Mouse (Mus musculus) monocyte, adult 5-6 weeks (primary cell): ENCODE measurements around the gene Klra17. TPM values are rescaled to one million over a fixed set of nuclear protein-coding genes. Genes with fewer than 3 reads are reported as not detected.
A peak's percentile ranks its signal among the peaks of the same experiment; 100 is the strongest.
"Not testable (repeated sequence)": the region's sequence is repeated elsewhere in the genome, so short reads cannot be mapped to it uniquely, and the experiment has no call there.

ENCODE experiments used
- ATAC-seq: fragments of 153-309, 156-312 bp; replicated peaks from 2 replicates; pipeline ENCODE4 v1.8.0; 2017; ENCODE audit warnings: mild to moderate bottlenecking; ENCODE audit not compliant: low TSS enrichment, insufficient number of reproducible peaks, severe bottlenecking, poor library complexity, low FRiP score
- total RNA-seq: library from RNA; stranded (forward); fragments of 200-1000, 200-491, 200-594 nt; gene quantifications from 3 replicates; pipeline ENCODE4 v1.2.3, GENCODE M21; 2017

Gene Klra17
- 1.0 to 2.1 TPM in 2 of 3 replicates, not detected in the other for total RNA-seq

GRCm38 (mm10) chr6:129876549-129876948 lies at the start of gene Klra17:
Gene Klra17 (minus strand): TSS chr6:129876672.
- ATAC-seq: no peak

GRCm38 (mm10) chr6:129917476-129917946 lies 41.0 kb upstream of the Klra17 start, which contains the start of gene Klra5:
Gene Klra5 (minus strand): TSS chr6:129917650.
- ATAC-seq: 0 out of 2 replicates have a peak, but pooled peaks have one; percentile 17

GRCm38 (mm10) chr6:129916996-129917395 lies 40.5 kb upstream of the Klra17 start:
- ATAC-seq: no peak

GRCm38 (mm10) chr6:129882525-129882924 lies 6.1 kb upstream of the Klra17 start:
- ATAC-seq: no peak

GRCm38 (mm10) chr6:129862349-129862748 lies 14.1 kb downstream of the Klra17 start, which contains the start of gene Gm17631:
Gene Gm17631 (plus strand): TSS chr6:129862649.
- not testable (repeated sequence) for ATAC-seq

- no peak for ATAC-seq
These were observed 50.9 kb downstream of the Klra17 start for GRCm38 (mm10) chr6:129825559-129825958.

GRCm38 (mm10) chr6:129824004-129824403 lies 52.5 kb downstream of the Klra17 start:
- no peak for ATAC-seq

GRCm38 (mm10) chr6:129817731-129818130 lies 58.7 kb downstream of the Klra17 start:
- 0 out of 2 replicates have a peak, but pooled peaks have one; percentile 31 for ATAC-seq

GRCm38 (mm10) chr6:129784170-129784569 lies 92.3 kb downstream of the Klra17 start, which contains the start of gene Gm156:
Gene Gm156 (minus strand): TSS chr6:129784270.
- ATAC-seq: not testable (repeated sequence)

Other genes with a start within 250 kb of the Klra17 start
- gene Klrc3, start 233.3 kb downstream of the Klra17 start, total RNA-seq: 10.2 to 77.0 TPM (median 14.9 TPM) in 3 replicates
- 92.3 to 435 TPM (median 102 TPM) in 3 replicates for gene Klrc2, start 216.0 kb downstream of the Klra17 start, total RNA-seq
- 135 to 407 TPM (median 135 TPM) in 3 replicates for gene Klrc1, start 197.7 kb downstream of the Klra17 start, total RNA-seq
- gene Klri1, start 159.5 kb downstream of the Klra17 start, total RNA-seq: 2.2 to 10.4 TPM (median 6.7 TPM) in 3 replicates
- gene Klri2, start 136.2 kb downstream of the Klra17 start, total RNA-seq: 97.7 to 348 TPM (median 123 TPM) in 3 replicates
- not detected in 3 replicates for gene Gm156, start 92.4 kb downstream of the Klra17 start, total RNA-seq
- gene Gm17631, start 14.0 kb downstream of the Klra17 start, total RNA-seq: not detected in 3 replicates
- gene Klra5, start 41.0 kb upstream of the Klra17 start, total RNA-seq: 2.9 to 20.6 TPM (median 14.9 TPM) in 3 replicates
- 6.3 to 30.5 TPM (median 8.1 TPM) in 3 replicates for gene Klra6, start 150.3 kb upstream of the Klra17 start, total RNA-seq
- gene Klra4, start 190.6 kb upstream of the Klra17 start, total RNA-seq: 205 to 522 TPM (median 253 TPM) in 3 replicates